Mouse (Mus musculus): ENCODE measurements at regions not wholly inside any gene's neighbourhood (a gene's known extent, or its start where the extent isn't known, plus 50 kb on each side); places are given as distances from the start of the nearest gene placed in this dataset.

DNA sequence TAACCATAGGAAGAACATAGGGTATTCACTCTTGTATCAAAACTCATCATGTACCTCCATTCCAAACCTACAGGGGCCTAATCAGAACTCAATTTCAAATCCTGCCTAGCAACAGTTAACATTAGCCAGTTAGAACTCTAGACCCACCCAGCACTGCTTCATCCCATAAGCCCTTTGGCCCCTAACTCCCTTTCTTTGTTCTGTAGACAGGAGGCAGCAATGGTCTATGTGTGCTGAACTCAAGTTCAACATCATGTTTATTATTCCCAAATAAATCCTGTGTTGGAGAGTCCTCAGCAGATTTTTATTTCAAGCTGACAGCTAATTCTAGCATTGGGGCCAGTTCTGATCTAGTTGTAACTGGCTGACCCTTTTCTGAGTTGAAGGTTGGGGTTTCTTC is 112.2 kb downstream of the Ipo8 start:
- intact Hi-C loops (cut with DNase I): no loop called here
- no peak for DNase-seq

DNA sequence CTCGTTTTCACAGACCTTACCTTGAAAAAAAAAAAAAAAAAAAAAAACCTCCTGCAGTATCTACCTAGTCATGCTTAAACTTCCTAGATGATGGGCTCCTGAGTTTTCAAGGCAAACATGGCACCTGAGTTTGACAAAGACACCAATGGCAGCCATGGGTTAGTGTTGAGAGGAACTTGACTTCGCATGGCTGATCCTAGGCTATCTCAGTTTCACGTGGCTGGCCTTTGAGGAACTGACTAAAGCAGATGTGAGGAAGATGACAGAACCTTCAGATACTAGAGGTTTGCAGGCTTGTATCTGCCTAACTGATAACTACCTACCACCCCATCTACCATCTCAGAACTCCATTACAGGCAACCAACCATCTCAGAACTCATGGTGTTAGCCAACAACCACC is 120.9 kb downstream of the Ipo8 start:
- DNase-seq: no peak
- intact Hi-C loops (cut with DNase I): no loop called here

DNA sequence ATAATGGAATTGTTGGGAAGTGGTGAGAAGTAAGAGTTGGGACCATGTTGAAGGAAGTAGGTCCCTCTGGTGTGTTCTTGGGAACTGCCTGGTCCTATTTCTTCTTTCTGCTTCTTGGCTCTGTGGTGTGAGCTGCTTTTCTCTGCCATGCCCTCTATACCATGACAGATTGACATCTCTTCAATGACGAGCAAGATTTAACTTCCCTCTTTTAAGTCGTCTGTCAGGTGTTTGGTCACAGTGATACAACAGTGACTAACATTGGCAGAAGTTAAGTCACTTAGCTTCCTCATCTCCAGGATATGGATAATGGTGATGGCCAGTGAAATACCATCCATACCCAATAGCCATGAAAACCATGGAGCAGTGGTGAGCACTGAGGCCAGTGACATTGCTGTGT is 122.9 kb downstream of the Ipo8 start:
- intact Hi-C loops (cut with DNase I): loop anchor here (10.0 kb wide), 1 partner anchor 206 kb away; no protein-coding TSS in a partner anchor
- no peak for DNase-seq

DNA sequence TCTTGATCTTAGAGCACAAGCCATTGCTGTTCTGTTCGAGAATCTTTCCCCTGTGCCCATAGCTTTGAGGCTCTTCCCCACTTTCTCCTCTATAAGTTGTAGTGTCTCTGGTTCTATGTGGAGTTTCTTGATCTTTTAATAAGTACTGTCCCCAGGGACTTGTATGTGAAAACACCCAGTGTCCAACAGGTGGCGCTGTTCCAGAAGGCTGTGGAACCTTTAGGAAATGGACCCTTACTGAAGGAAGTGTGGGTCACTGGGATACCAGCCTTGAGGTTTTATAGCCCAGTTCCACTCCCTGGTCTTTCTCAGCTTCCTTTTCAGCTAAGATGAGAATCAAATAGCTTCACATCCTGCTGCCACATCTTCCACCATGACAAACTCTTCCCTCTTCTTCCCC is 125.6 kb downstream of the Ipo8 start:
- intact Hi-C loops (cut with DNase I): loop anchor here (10.0 kb wide), 1 partner anchor 209 kb away; no protein-coding TSS in a partner anchor
- no peak for DNase-seq

DNA sequence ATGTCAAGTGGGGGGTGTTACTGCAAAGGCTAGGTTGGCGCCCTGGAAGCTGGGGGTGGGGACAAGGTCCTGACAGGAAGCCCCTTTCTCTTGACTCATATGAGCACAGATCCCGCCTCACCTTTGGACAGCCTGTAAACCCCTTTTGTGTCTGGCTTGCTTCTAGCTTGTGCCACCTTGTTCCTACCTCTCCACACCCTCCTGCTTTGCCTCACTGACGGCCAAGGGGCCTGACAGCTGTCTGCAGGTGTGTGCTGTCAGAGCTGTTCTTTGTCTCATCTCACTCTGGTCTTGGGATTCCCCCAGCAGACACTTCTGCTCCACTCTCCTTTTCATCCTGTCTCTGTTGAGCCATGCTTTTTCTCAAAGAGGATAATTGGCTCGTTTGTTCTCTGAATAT is 137.9 kb downstream of the Ipo8 start:
- intact Hi-C loops (cut with DNase I): no loop called here
- DNase-seq: no peak

DNA sequence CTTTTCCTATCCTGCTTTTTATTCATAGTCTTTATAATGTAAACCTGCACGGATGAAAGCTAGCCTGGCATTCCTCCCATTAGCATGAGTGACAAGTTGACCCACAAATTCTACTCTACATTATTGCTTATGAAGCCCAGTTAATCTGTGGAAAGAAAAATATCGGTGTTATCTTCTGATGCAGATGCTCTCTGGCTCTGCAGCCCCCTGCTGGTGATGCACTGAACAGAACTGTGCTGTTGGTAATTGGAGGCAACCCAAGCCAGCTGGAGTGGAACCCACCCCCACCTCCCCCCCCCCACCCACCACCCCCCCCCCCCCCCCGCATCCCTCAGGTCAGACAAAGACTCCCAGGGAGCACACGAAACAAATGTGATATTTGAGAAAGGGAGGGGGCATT is 143.5 kb downstream of the Ipo8 start:
- peak; percentile 20 to 35 for DNase-seq
- intact Hi-C loops (cut with DNase I): loop anchor here (10.0 kb wide), 1 partner anchor 443 kb away; no protein-coding TSS in a partner anchor

DNA sequence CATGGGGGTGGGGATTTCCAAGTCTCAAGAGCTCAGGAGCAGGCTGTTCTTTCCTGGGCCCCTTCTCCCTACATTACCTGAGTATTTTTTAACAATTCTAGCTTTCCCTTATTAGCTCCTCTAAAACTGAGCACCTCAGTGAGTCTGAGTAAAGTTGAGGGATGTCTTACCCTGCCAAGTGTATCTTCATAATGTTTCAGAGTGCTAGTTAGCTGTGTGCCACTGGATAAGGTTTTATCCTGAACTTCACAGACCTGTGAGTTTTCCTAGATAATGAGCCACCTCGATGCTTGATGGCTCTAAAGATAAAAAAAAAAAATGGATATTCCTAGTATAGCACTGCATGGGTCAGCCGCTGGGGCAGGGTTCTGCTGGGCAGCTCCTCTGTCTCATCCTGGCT is 171.1 kb downstream of the Ipo8 start:
- intact Hi-C loops (cut with DNase I): no loop called here
- no peak for DNase-seq

DNA sequence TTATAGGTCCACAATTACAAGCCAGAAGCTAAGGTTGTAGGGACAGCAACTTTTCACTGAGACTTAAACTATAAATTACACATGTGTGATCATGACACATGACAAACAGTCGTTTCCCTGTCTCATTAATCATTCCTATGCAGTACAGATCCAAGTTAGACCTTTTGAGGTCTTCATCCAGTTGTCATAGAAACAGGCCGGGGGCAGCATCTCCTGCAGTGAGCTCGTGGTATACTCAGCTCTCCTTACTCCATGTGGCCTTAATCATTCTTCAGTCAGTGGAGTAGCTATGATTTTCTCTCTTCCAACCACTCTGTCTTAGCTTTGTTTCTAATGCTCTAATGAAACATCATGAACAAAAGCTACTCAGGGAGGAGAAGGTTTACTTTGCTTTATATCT is 178.1 kb downstream of the Ipo8 start:
- intact Hi-C loops (cut with DNase I): no loop called here
- no peak for DNase-seq

DNA sequence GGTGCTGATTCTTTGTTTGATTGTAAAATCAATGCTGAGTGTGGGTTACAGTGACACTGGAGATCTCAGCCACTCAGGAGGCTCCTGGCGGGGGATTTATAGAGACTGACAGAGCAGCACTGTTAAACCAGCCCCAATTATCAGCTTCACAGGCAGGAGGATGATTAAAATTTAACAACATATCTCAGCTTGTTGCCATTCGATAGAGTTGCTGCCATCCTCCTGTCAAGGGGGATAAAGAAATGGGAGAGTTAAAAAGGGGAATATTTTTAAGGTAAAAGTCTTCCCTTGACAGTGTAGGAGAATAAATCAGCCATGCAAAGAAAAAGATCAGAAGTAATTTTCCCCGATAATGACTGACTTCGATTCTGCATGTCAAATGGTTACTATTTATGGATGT is 178.8 kb downstream of the Ipo8 start:
- DNase-seq: no peak
- intact Hi-C loops (cut with DNase I): no loop called here

DNA sequence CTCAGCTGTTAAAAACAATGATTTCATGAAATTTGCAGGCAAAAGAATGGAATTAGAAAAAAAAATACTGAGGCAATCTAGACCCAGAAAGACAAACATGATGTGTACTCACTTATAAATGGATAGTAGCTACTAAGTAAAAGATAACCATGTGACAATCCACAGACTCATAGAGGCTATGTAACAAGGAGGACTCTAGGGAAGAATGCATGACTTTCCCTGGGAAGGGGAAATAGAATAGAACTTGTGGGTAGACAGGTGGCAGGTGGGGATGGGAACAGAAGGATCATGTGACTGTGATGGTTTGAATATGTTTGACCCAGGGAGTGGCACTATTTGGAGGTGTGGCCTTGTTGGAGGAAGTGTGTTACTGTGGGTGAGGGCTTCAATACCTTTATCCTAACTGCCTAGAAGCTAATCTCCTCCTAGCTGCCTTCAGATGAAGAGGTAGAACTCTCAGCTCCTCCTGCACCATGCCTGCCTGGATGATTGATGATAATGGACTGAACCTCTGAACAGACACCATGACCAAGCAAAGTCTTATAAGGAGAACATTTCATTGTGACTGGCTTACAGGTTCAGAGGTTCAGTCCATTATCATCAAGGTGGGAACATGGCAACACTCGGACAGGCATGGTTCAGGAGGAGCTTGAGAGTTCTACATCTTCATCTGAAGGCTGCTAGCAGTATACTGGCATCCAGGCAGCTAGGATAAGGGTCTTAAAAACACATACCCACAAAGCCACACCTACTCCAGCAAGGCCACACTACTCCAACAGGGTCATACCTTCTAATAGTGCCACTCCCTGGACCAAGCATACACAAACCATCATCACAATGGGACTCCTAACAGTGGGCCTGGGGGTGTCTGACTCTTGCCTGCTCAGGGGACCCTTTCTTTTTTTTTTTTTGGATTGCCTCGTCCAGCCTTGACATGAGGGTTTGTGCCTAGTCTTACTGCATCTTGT is 183.6 kb downstream of the Ipo8 start:
- DNase-seq: no peak
- intact Hi-C loops (cut with DNase I): no loop called here

DNA sequence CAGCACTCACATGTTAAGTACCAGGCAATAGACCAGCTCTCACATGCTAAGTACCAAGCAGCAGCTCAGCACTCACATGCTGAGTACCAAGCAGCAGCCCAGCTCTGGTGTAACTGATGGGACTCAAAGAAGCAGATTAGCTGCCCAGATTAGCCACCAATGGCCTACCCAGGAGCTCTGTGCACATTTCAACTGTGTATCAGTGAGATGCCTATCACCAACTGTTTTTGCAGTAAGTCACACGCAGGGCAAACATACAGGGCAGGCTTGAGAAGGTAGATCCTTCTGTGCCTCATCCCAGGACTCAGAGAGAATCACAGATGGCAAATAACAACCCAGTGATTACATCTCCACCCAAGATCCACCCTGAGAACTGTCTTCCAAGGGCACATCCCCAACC is 190.7 kb downstream of the Ipo8 start:
- intact Hi-C loops (cut with DNase I): no loop called here
- no peak for DNase-seq

DNA sequence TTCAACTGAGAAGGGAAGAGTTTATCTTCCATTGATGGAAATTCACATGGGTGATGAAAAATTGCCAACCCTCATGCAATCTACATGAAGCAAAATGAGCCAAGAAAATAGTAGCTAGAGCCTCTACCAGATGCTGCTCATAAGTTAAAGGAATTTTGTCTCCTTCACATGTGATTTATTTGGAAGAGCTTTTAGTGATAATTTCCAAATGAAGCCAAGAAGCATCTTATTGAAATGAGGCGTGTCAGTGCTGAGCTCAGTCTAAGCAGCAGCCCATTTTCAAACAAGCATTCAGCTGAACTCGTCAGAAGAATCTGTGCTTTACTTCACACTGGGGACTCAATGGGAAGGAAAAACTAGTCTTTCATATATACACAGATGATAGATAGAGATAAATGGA is 190.0 kb upstream of the Tmtc1 start:
- intact Hi-C loops (cut with DNase I): no loop called here
- no peak for DNase-seq

DNA sequence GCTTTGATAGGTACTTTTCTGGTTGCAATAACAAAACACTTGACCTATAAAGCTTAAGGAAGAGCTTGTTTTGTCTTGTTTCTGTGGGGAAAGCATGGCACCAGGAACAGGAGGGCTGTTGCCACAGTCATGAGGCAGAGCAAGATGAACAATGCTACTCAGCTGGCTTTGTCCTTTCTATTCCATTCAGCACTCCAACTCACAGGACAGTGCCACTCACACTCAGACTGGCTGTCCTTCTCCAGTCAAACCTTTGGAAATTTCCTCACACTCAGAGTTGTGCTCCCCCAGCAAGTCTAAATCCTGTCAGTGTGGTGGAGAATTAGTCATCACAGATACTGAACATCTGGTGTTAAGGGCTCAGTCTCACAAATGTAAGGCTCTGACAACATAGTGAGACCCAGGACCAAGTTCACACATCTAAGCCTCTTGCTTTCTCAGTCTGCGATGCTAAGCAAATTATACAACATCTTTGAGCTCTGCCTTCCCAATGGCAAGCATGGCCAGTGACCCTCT is 183.0 kb upstream of the Tmtc1 start:
- intact Hi-C loops (cut with DNase I): no loop called here
- DNase-seq: no peak

DNA sequence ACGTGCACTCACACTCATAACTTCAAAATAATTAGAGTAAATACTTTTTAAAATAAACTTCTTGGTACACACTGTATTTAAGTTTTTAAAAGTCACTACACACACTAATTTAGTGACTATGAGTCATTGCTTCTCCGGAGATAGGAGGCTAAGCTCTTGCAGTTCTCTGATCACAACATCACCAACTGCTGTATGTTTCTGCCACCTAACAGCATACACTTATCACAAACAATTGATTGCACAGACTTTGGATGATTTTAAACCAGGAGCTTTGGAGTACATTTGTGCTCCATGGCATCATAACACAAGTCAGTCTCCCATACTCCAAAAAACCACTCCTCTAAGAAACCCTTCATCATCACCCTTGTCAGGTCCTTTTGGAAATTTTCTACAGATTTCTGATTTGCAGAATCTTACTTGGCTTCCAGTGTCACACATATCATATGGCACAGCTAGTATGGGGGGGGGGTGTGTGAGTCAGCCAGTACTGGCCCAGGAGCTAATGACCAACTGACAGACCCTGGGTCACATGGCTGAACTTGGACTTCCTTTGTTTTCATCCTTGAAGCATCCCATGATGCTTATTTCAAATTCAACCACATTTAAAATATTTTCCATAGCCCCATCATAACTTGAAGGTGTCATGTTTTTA is 179.1 kb upstream of the Tmtc1 start:
- intact Hi-C loops (cut with DNase I): no loop called here

DNA sequence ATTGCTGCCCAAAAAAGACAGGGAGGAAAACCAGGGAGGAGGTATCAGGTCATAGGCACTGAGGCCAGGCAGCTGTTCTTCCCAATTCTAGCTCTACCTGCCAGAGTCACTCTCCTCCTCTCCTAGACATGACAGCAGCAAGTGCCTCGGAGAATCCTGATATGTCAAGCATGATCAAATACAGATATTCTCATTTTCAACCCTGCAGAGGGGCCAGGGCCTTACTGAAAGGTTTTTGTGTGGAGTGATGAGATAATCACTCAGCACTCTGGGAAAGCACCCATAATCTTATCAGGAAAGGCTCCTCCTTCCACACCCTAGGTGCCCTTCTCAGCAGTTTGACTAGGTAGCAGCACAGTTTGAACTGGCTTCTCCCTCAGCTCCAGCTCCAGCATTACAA is 175.8 kb upstream of the Tmtc1 start:
- no peak for DNase-seq
- intact Hi-C loops (cut with DNase I): no loop called here

More for the DNA sequence above, 179.1 kb upstream of the Tmtc1 start:
- no peak for DNase-seq

DNA sequence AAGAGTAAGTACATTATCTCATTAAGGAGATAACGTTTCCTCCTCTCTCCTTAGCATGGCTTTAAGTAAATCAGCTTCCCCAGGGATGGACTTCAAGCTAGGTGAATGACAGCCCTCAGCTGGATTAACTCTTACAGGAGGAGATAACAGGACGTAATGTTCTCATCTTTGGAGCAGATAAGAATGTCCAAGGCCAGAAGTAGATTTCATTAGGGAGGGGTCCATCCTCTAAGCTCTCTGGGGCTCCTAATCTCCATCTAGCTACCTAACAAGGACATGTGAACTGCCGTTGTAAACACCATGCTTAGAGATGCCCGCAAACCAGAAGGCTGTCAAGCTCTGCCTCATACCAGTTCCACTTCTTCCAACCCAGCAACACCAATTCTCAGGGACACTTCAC is 171.7 kb upstream of the Tmtc1 start:
- DNase-seq: no peak
- intact Hi-C loops (cut with DNase I): no loop called here

DNA sequence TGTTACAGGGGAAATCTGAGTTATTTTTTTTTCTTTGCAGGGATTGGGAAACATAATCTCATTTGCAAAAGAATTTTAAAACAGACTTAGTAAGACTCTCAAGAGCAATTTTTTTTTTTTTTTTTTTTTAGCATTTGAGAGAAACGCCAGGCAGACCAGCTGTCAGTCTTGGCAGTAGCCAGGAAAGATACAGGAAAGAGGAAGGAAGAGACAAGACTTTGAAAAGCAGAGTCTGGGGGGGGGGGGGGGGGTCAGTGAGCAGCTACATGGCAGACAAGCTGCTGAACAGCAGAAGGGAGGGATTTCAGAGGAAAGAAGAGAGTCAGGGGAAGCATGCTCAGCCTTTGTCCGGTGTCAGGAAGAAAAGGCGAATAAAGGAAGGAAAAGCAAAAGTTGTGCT is 171.3 kb upstream of the Tmtc1 start:
- intact Hi-C loops (cut with DNase I): no loop called here
- DNase-seq: no peak

DNA sequence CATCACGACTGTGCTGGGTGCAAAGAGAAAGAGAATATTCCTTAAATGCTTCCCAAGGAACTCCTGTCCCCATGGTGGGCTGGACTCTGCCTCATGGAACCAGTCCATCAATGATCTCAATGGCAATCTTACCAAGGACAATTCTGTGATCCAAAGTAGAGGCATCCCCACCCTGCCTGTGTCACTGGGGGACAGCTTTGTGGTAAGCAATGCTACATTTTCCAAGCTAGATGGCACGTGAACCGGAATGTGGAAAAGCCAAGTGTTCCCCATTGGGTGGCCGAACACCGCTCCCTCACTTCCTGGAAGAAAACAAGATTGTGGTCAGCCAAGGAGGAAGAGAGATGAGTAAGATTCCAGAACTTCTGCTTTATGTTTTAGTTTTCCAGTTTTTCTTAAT is 164.7 kb upstream of the Tmtc1 start:
- intact Hi-C loops (cut with DNase I): no loop called here
- DNase-seq: peak; percentile 5 to 17

DNA sequence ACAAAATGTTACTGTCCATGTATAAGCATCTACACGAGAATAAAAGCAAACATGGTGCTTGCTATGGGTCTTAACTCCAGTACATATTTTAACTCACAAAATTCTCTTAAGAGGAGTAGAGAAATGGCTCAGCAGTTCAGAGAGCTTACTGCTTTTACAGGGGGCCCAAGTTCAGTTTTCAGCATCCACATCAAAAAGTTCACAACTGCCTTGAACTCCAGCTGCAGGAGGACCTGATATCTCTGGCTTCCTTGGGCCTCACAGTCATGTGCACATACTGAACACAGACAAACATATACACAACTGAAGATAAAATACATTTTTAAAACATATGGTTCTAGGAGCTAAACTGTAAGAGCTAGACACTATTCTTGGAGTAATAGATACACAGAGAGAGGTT is 161.0 kb upstream of the Tmtc1 start:
- intact Hi-C loops (cut with DNase I): no loop called here
- no peak for DNase-seq

DNA sequence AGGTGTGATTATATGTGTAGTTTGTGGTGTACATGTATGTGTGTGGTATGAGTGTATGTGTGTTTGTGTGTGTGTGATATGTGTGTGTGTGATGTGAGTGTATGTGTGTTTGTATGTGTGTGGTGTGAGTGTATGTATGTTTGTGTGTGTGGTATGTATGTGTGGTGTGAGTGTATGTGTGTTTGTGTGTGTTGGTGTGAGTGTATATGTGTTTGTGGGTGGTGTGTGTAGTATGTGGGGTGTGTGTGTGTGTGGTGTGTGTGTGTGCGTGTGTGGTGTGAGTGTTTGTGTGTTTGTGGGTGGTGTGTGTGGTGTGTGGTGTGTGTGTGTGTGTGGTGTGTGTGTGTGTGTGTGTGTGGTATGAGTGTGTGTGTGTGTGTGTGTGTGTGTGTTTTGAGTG is 160.6 kb upstream of the Tmtc1 start:
- no peak for DNase-seq
- intact Hi-C loops (cut with DNase I): no loop called here

DNA sequence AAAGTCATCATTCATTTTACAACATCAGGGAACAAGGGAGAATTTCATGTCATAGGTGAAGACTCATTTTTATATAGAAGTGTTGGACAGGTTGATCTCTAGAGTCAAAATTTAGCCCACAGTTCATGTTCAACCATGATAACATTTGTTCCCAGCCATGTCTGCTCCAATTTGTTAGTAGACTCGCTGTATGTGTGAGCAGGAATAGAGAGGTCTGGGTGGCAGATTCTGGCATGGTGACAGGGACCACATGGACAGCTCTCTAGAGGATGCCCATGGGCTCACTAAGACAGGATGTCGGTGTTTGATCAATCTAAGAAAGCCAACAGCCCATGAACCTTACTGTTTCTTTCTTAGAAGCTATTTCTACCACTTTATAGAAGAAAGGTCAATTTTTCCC is 159.7 kb upstream of the Tmtc1 start:
- no peak for DNase-seq
- intact Hi-C loops (cut with DNase I): no loop called here

DNA sequence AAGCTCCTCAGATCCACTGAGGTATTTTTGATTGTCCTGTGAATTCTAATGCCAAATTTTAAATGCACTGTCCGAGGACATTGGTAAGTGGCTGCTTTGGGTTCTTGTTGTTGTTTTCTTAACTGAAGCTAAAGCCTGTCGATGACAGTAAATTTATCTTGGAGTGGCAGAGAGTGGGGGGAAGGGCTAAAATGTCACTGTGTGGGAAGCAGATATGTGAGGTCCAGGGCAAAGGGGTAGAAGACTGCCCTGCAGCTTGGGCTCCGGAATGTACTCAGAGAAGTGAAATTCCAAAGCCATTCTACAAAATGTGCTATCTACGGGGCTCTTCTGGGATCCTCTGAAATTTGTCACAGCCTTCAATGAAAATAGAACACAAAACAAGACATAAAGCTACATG is 159.3 kb upstream of the Tmtc1 start:
- intact Hi-C loops (cut with DNase I): no loop called here
- no peak for DNase-seq
